Mouse (Mus musculus) midbrain, embryonic 15.5 days (tissue): ENCODE data around the gene 1700030K09Rik. TPM values are rescaled to one million over a fixed set of nuclear protein-coding genes. Genes with fewer than 3 reads are reported as not detected.

Source experiments
- ATAC-seq: fragments of 200-750 bp; cut with Nextera tagmentation; replicated peaks from 2 replicates; pipeline ENCODE4 v1.8.0; 2017; ENCODE audit warnings: moderate TSS enrichment
- H3K27ac ChIP-seq: fragments of 300-500 bp; sonication (generic); 2 replicates; pipeline ENCODE4 v1.5.1; 2015; ENCODE audit warnings: mild to moderate bottlenecking, inconsistent platforms
- H3K27me3 ChIP-seq: fragments of 300-500 bp; sonication (generic); replicated peaks from 2 replicates; pipeline ENCODE4 v1.6.1; 2015; ENCODE audit warnings: inconsistent platforms
- H3K36me3 ChIP-seq: fragments of 300-500 bp; sonication (generic); replicated peaks from 2 replicates; pipeline ENCODE4 v1.6.1; 2015; ENCODE audit warnings: inconsistent platforms
- H3K4me1 ChIP-seq: fragments of 300-500 bp; sonication (generic); 2 replicates; pipeline ENCODE4 v1.6.1; 2015; ENCODE audit warnings: inconsistent platforms
- H3K4me2 ChIP-seq: fragments of 300-500 bp; sonication (generic); 2 replicates; pipeline ENCODE4 v1.6.1; 2015; ENCODE audit warnings: inconsistent platforms, mild to moderate bottlenecking, moderate library complexity
- H3K4me3 ChIP-seq: fragments of 300-500 bp; sonication (generic); 2 replicates; pipeline ENCODE4 v1.5.1; 2015; ENCODE audit warnings: mild to moderate bottlenecking, inconsistent platforms
- H3K9ac ChIP-seq: fragments of 300-500 bp; sonication (generic); 2 replicates; pipeline ENCODE4 v1.6.1; 2015; ENCODE audit warnings: mild to moderate bottlenecking, inconsistent platforms
- H3K9me3 ChIP-seq: fragments of 300-500 bp; sonication (generic); 2 replicates; pipeline ENCODE4 v1.6.1; 2016; ENCODE audit warnings: inconsistent platforms
- WGBS: fragments of 180-500 bp; shearing (Covaris S2); methylation state at CpG from one replicate; pipeline ENCODE4 v1.1.7; 2015; ENCODE audit warnings: mixed read lengths; 5-methylcytosine and 5-hydroxymethylcytosine counted together
- polyA plus RNA-seq: library from polyadenylated mRNA; unstranded; fragments of >200 nt; fragmentation: Nextera tagmentation; extraction: Ambion mirVana; gene quantifications from 2 replicates; pipeline ENCODE4 v1.2.1, GENCODE M21; 2015

1700030K09Rik gene
- polyA plus RNA-seq, 1 experiment from 2014 or later: 20.4 TPM

DNA sequence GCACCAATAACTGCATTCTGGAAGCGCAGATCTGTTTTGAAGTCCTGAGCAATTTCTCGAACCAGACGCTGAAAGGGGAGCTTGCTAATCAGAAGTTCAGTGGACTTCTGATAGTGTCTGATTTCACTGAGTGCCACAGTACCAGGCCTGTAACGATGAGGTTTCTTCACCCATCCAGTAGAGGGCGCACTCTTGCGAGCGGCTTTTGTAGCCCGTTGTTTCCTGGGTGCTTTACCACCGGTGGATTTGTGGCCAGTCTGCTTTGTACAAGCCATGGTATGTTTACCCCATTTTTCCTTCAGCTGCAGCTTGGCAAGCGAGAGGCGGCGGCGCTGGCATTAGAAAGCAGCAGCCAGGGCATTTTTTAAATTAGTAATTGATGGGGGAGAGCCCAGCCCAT is 14.0 kb upstream of the 1700030K09Rik start:
- H3K4me2 ChIP-seq: no peak overlapping the region
- WGBS: 59% methylated on average over 13 of the region's 13 CpGs
- no peaks in the 10 kb centered on the region for H3K9me3 ChIP-seq
- no peak overlapping the region for H3K9ac ChIP-seq
- H3K36me3 ChIP-seq: no peaks in the 10 kb centered on the region
- no peaks in the 10 kb centered on the region for H3K4me1 ChIP-seq
- no peak overlapping the region for H3K4me3 ChIP-seq
- ATAC-seq: no peak
- H3K27ac ChIP-seq: no peak overlapping the region
- no peaks in the 10 kb centered on the region for H3K27me3 ChIP-seq

DNA sequence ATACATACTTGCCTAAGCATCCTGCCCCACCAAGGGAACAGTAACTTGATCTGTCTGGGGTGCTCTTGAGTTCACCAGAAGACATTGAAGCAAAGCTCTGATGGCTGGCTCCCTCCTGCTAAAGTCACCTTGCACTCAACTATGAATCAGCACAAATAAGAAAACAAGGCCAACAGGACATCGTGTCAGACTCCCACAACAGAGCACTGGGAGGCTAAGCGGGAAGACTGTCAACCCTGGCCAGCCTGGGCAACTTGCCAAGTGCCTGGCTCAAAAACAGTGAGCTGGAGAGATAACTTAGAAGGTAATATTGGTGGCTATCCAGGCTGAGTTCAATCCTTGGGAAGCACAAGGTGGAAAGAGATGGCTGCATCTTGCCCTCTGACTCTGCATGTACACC is 8.7 kb upstream of the 1700030K09Rik start:
- H3K4me2 ChIP-seq: no peak overlapping the region
- H3K4me1 ChIP-seq: no peaks in the 10 kb centered on the region
- no peaks in the 10 kb centered on the region for H3K36me3 ChIP-seq
- no peak overlapping the region for H3K27ac ChIP-seq
- no peak overlapping the region for H3K4me3 ChIP-seq
- WGBS: 44% methylated on average over 2 of the region's 2 CpGs
- no peaks in the 10 kb centered on the region for H3K27me3 ChIP-seq
- H3K9ac ChIP-seq: no peak overlapping the region
- no peaks in the 10 kb centered on the region for H3K9me3 ChIP-seq
- no peak for ATAC-seq

DNA sequence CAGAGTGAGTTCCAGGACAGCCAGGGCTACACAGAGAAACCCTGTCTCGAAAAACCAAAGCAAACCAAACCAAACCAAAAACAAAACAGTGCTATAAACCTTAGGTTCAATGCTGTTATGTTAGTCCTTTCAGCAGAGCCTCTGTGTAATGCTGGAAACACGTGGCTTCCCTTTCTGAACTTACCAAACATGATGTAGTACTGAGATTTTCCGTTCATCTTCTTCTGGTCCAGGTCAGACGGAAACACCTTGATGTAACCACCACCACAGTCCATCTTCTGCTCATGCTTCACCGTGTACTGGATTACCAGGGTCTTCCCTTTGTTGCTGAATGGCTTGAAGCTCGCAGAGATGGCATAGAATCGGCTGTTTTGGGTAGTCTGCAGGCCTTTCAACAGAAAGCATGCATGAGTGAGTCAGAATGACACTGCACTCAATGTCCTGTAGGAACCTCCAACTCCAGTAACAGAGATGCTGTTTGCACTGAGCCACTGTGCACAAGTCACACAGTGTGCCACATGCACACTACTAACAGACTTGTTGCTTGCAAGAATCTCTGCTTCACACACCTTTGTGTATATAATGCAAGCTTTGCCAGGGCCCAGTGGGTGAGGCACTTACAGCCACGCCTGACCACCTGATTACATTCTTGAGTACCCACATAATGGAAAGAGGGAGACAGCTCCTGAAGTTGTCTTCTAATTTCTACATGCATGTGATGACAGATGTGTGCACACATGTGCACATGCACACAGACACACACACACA is 5.2 kb upstream of the 1700030K09Rik start:
- Histone ChIP-seq H3K4me2 (no peak overlapping the region), H3K4me3 (no peak overlapping the region), H3K9ac (no peak overlapping the region), H3K36me3 (no peaks in the 10 kb centered on the region), H3K4me1 (peaks cover 3% of the 10 kb centered on the region; the same call in 1 of the 2 replicates), H3K27me3 (no peaks in the 10 kb centered on the region), H3K27ac (no peak overlapping the region), H3K9me3 (no peaks in the 10 kb centered on the region)
- WGBS: 72% methylated on average over 8 of the region's 8 CpGs
- no peak for ATAC-seq

GRCm38 (mm10) chr8:72443994-72444350 is 292 bp downstream of the 1700030K09Rik start:
- H3K9ac ChIP-seq: peak overlapping the region; percentile 66
- no peaks in the 10 kb centered on the region for H3K9me3 ChIP-seq
- peak overlapping the region; percentile 88 for H3K4me2 ChIP-seq
- H3K36me3 ChIP-seq: no peaks in the 10 kb centered on the region
- peaks cover 32% of the 10 kb centered on the region for H3K4me1 ChIP-seq
- 34% methylated on average over 6 of the region's 6 CpGs for WGBS
- peak; percentile 79; the same call in 1 of the 2 replicates for ATAC-seq
- H3K27me3 ChIP-seq: no peaks in the 10 kb centered on the region
- H3K4me3 ChIP-seq: peak overlapping the region; percentile 48
- peak overlapping the region; percentile 70 for H3K27ac ChIP-seq

DNA sequence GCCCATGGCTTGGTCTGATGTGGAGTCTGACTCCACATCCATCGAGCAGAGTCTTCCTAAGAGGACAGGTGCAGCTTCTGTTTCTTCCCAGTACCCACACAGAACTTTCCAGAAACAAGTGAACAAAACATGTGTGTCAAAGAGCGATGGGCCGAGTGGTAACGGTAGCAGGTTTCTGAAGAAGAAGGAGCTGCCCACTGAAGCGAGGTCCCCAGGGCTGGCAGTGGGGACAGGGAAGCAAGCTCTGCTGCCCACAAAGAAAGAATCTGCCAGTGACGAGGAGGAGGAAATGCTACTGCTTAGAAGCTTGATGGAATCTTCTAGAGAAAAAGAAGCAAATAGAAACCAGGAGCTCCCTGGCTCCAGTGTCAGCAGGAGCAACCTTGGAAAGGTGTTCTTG is 1.4 kb downstream of the 1700030K09Rik start:
- H3K4me1 ChIP-seq: peaks cover 32% of the 10 kb centered on the region
- H3K36me3 ChIP-seq: peaks cover 8% of the 10 kb centered on the region; the same call in 1 of the 2 replicates
- H3K9ac ChIP-seq: no peak overlapping the region
- no peak overlapping the region for H3K4me2 ChIP-seq
- no peak for ATAC-seq
- 95% methylated on average over 6 of the region's 6 CpGs for WGBS
- H3K27ac ChIP-seq: no peak overlapping the region
- H3K27me3 ChIP-seq: no peaks in the 10 kb centered on the region
- no peaks in the 10 kb centered on the region for H3K9me3 ChIP-seq
- H3K4me3 ChIP-seq: no peak overlapping the region

DNA sequence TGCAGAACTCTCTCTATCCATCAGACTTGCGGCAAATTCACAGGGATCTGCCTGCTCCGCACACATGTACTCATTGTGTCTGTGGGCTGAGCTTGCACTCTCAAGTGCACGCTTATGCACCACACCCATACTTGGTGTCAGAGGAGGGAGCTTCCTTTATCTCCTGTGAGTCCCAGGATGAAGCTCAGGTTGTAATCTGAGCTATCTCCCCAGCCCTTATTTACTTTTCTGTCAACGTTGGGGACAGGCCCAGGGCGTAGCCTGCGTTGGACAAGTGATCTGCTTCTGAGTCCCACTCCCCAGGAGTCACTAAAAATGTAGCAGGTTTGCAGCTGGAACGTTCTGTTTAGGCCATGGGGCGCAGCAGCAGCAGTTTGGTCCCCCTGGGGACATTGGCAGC is 7.8 kb downstream of the 1700030K09Rik start:
- 95% methylated on average over 8 of the region's 8 CpGs for WGBS

GRCm38 (mm10) chr8:72453904-72454303 is 10.2 kb downstream of the 1700030K09Rik start:
- Histone ChIP-seq H3K27me3 (no peaks in the 10 kb centered on the region), H3K9me3 (no peaks in the 10 kb centered on the region), H3K36me3 (peaks cover 52% of the 10 kb centered on the region), H3K27ac (no peak overlapping the region), H3K4me2 (no peak overlapping the region), H3K4me1 (no peaks in the 10 kb centered on the region), H3K9ac (no peak overlapping the region), H3K4me3 (no peak overlapping the region)
- 95% methylated on average over 2 of the region's 2 CpGs for WGBS
- no peak for ATAC-seq

More for the DNA sequence above, 7.8 kb downstream of the 1700030K09Rik start:
- ATAC-seq: no peak
- H3K4me2 ChIP-seq: no peak overlapping the region
- H3K4me1 ChIP-seq: 0 out of 2 replicates have a peak, but pooled peaks cover 10% of the 10 kb centered on the region
- H3K9ac ChIP-seq: no peak overlapping the region
- no peaks in the 10 kb centered on the region for H3K9me3 ChIP-seq
- H3K27me3 ChIP-seq: no peaks in the 10 kb centered on the region
- H3K27ac ChIP-seq: no peak overlapping the region
- H3K36me3 ChIP-seq: peaks cover 42% of the 10 kb centered on the region
- H3K4me3 ChIP-seq: no peak overlapping the region

- WGBS: 86% methylated on average over 4 of the region's 4 CpGs
- H3K4me2 ChIP-seq: no peak overlapping the region
- H3K9me3 ChIP-seq: no peaks in the 10 kb centered on the region
- H3K27ac ChIP-seq: no peak overlapping the region
- H3K27me3 ChIP-seq: no peaks in the 10 kb centered on the region
- H3K9ac ChIP-seq: no peak overlapping the region
- peaks cover 54% of the 10 kb centered on the region for H3K36me3 ChIP-seq
- H3K4me1 ChIP-seq: no peaks in the 10 kb centered on the region
- ATAC-seq: no peak
- no peak overlapping the region for H3K4me3 ChIP-seq
Measured at GRCm38 (mm10) chr8:72455317-72455716, 11.6 kb downstream of the 1700030K09Rik start.

- H3K9me3 ChIP-seq: no peaks in the 10 kb centered on the region
- H3K4me2 ChIP-seq: no peak overlapping the region
- peaks cover 63% of the 10 kb centered on the region for H3K36me3 ChIP-seq
- no peak for ATAC-seq
- no peak overlapping the region for H3K9ac ChIP-seq
- H3K27ac ChIP-seq: no peak overlapping the region
- no peaks in the 10 kb centered on the region for H3K4me1 ChIP-seq
- 94% methylated on average over 3 of the region's 3 CpGs for WGBS
- H3K27me3 ChIP-seq: no peaks in the 10 kb centered on the region
- no peak overlapping the region for H3K4me3 ChIP-seq
Measured at GRCm38 (mm10) chr8:72457806-72458205, 14.1 kb downstream of the 1700030K09Rik start.

GRCm38 (mm10) chr8:72458457-72458856 is 14.8 kb downstream of the 1700030K09Rik start:
- H3K4me1 ChIP-seq: no peaks in the 10 kb centered on the region
- no peaks in the 10 kb centered on the region for H3K27me3 ChIP-seq
- no peak overlapping the region for H3K9ac ChIP-seq
- WGBS: 90% methylated on average over 6 of the region's 6 CpGs
- H3K9me3 ChIP-seq: no peaks in the 10 kb centered on the region
- no peak overlapping the region for H3K4me3 ChIP-seq
- H3K4me2 ChIP-seq: no peak overlapping the region
- no peak for ATAC-seq
- peaks cover 68% of the 10 kb centered on the region for H3K36me3 ChIP-seq
- no peak overlapping the region for H3K27ac ChIP-seq

- H3K27me3 ChIP-seq: no peaks in the 10 kb centered on the region
- no peak overlapping the region for H3K4me3 ChIP-seq
- no peak for ATAC-seq
- no peaks in the 10 kb centered on the region for H3K4me1 ChIP-seq
- no peak overlapping the region for H3K9ac ChIP-seq
- peaks cover 72% of the 10 kb centered on the region for H3K36me3 ChIP-seq
- H3K4me2 ChIP-seq: no peak overlapping the region
- H3K27ac ChIP-seq: no peak overlapping the region
- 93% methylated on average over 4 of the region's 4 CpGs for WGBS
- no peaks in the 10 kb centered on the region for H3K9me3 ChIP-seq
Measured at GRCm38 (mm10) chr8:72459881-72460533, 16.3 kb downstream of the 1700030K09Rik start.

DNA sequence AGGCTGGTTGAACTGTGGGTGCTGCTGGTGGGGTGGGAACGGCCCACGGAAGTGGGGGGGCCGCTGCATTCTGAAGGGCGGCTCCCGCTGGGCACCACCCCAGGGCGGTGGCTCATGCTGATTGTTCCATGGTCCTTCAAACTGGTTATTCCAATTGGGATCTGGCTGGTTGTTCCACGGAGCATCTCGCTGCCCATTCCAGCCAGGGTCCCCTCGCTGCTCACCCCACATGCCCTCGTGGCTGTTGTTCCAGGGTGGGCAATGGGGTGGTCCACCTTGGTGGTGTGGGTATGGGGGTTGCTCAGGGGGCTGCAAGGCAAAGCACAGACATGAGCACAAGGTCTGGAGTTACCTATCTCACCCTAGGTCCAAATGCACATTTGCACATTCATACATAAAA is 20.5 kb downstream of the 1700030K09Rik start:
- Histone ChIP-seq H3K9me3 (no peaks in the 10 kb centered on the region), H3K27me3 (no peaks in the 10 kb centered on the region), H3K4me1 (no peaks in the 10 kb centered on the region), H3K4me2 (no peak overlapping the region), H3K36me3 (peaks cover 94% of the 10 kb centered on the region), H3K27ac (no peak overlapping the region), H3K4me3 (no peak overlapping the region), H3K9ac (no peak overlapping the region)
- ATAC-seq: no peak
- WGBS: 98% methylated on average over 10 of the region's 10 CpGs

DNA sequence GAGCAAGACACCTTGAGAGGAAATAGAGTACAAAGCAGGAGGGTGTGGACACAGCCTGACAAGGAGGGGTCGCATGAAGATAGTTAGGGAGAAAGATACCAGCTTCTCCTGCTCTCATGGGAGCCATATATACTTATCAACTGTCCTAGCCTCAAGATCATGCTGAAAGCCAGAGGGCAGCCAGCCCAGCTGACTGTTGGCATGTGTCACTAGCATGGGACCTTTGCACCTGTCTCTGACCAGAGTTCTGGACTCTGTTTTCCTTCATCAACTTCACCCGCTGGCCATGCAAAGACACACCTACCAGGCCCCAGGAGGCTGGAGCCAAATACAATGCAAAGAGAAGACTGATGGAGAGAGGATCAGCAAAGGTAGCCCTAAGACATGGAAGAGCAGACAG is 25.6 kb downstream of the 1700030K09Rik start:
- Histone ChIP-seq H3K9me3 (no peaks in the 10 kb centered on the region), H3K36me3 (peaks cover 77% of the 10 kb centered on the region), H3K27ac (no peak overlapping the region), H3K4me1 (peaks cover 11% of the 10 kb centered on the region), H3K4me2 (no peak overlapping the region), H3K9ac (no peak overlapping the region), H3K4me3 (no peak overlapping the region), H3K27me3 (no peaks in the 10 kb centered on the region)
- 98% methylated on average over 2 of the region's 2 CpGs for WGBS
- no peak for ATAC-seq
